Mouse (Mus musculus): ENCODE data around the gene Tnrc18.

The Tnrc18 gene

DNA sequence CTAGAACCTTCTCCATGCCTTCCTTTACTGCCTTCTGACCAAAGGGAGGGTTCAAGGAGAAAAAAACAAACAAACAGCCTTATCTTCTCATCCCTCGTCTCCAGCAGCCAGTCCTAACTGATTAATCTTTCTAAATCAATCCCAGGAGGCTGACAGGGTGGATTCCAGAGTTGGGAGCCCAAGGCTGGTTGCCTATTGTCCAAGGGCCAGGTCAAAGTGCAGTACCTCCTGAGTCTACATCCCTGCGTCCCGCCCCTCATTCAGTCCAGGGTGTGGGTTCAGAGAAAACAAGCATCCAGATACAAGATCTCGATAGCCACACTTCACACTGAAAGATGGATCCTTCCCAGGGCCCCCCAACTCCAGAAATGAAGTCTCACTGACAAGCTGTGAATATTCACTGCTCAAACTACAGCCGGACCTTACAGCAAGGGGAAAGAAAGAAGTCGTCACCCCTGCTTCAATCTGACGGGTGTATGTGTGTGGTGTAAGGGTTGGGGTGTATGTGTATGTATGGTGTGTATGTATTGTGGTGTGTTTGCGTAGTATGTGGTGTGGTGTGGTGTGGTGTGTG is 5.5 kb downstream of the Tnrc18 start:
- DNase-seq (ENCODE audit: extremely low spot score, low spot score) = peak; percentile 27

DNA sequence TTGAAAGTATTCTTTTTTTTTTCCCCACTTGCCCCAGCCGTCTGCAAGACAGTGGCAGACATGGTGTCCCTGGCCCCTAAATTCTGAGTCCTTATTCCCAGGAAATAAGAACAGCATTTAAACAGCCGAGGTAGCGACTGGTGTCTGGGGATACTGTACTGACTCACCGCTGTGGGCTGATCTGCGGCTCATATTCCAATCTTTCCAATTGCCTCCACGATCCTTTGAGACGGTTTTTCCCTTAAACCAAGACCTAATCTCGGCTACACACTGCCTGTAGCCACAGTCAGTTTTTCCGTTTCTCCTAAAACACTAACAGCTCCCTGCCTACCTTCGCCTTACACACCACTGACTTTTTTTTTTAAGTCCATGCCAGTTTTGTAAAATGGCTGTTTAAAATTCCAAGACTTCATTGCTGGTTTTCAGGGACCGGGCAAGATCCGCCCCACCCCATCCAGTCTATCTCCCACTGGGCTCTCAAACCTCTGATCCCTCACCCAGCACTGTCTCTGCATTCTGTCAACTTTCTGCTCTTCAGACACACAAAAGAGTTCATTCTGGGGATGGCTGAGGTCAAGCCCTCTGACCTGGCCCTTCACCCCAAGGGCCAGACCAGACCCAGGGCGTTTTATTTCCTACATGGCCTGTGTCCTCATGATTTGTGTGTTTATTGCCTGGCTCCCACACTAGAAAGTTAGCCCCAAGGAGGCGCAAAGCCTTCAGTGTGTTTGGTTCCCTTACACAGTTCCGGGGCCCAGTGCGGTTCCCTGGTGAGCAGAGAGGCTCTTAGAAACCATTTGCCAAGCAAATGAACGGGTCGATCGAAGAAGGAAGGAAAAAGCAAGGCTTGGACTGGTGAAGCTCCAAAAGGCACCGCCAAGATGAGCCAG is 6.5 kb downstream of the Tnrc18 start:
- DNase-seq (ENCODE audit: extremely low spot score, low spot score) = peak; percentile 69

DNA sequence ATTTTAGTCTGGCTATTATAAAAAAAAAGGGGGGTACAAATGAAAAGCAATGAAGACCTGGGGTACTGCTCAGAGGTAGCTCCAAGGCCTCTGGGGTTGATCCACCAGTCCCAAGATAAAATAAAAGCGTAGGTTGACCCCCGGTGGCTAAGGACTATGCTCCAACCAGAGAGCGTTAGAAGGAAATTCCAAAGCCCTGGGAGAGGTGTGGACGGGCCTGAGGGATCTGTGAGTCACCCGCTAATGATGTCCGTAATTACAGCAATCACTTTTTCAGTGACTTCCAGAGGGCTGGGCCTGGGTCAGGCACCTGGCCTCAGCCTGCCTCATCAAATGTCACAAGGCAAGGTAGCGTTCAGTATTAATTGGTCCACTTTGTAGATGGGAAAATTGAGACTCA is 9.8 kb downstream of the Tnrc18 start:
- DNase-seq (ENCODE audit: extremely low spot score, low spot score) = no peak

DNA sequence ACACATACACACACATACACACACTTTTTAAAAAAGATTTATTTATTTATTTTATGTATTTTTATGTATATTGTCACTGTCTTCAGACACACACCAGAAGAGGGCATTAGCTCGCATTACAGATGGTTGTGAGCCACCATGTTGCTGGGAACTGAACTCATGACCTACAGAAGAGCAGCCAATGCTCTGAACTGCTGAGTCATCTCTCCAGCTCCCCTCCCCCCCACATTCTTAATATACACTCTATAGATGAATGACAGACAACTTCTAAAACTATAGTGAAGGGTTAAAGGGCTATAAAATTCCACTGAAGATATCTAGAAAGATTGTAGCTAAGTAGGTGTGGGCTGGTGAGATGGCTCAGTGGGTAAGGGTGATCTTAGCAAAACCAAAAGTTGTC is 13.7 kb downstream of the Tnrc18 start:
- DNase-seq (ENCODE audit: extremely low spot score, low spot score) = no peak

DNA sequence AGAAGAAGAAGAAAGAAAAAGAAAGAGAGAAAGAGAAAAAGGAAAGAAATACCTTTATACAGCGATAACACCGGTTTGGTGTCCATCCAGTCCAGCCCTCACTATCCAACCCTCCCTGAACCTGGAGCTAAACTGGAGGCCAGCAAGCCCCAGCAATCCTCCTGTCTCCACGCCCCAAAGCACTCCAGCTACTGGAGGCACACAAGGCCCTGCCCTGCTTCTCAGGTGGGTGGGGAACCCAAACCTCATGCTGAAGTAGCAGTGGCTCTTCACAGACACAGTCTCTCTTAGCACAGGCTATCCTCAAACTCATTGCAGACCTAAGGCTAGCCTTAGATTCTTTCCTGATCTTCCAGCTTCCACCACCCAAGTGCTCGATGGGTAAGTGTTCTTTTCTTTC is 14.6 kb downstream of the Tnrc18 start:
- DNase-seq (ENCODE audit: extremely low spot score, low spot score) = no peak

DNA sequence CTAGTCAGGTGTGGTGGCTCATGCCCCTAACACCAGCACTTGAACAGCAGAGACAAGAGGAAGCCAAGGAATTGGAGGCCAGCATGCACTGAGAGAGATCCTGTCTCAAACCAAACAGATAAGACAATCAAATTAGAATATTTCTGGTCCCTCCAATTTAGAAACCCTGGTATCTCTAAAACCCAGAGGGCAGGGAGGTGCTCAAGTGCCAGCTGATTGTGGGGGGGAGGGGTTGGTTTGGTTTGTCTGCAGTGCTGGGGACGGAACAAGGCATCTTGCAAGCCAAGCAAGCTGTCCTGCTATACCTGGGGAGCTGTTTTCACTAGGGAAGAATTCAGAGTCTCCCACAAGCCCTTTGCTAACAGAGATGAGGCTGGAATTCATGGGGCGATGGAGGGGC is 15.5 kb downstream of the Tnrc18 start:
- DNase-seq (ENCODE audit: extremely low spot score, low spot score) = no peak

DNA sequence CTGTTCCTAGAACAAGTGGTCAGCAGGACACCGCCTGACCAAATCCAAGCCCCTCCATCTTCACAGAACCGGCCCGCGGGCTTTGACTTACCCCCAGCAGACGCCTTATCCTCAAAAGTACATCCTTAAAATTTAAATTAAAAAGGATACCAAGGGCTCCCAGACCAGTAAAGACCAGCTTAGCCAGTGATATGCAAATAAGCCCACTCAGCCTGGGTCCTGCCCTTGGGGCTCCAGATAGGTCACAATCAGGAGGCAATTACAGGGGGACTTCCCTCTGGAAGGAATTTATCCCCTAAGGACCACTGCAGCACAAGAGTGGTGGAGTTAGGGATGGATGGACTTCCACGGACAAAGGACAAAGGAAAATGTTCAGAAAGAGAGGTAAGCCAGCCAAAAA is 16.8 kb downstream of the Tnrc18 start:
- DNase-seq (ENCODE audit: extremely low spot score, low spot score) = no peak

DNA sequence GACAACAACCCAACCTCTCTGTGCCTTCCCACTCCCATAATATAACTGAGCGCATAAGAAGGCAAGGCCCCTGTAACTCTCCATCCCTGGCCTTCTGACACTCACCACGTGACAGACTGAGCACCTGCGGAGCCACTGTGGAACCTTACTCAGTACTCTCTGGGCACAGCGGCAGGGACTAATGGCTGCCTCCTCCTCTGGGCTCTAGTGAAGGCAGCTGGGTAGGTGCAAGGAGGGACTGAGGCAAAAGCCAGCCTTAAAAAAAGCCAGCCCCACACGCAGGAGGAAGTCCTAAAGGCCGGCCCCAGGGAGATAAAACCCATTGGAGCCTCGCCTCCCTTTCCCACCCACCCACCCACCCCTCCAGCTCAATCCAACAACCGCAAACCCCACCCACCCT is 17.3 kb downstream of the Tnrc18 start:
- no peak for DNase-seq (ENCODE audit: extremely low spot score, low spot score)

DNA sequence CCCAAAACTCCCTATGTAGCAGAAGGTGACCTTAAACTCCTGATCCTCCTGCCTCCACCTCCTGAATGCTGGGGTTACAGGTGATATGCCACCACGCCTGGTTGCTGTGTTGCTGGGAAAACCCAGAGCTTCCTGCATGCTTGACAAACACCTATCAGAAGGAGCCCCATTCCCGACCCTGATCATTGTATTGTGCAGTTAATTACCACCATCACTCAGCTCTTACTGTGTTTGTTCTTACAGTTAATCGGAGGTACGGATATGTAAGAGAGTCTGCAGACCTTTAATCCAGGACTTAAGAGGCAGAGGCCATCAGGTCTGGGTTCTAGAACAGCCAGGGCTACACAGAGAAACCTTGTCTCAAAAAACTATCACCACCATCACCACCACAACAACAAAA is 18.2 kb downstream of the Tnrc18 start:
- no peak for DNase-seq (ENCODE audit: extremely low spot score, low spot score)

DNA sequence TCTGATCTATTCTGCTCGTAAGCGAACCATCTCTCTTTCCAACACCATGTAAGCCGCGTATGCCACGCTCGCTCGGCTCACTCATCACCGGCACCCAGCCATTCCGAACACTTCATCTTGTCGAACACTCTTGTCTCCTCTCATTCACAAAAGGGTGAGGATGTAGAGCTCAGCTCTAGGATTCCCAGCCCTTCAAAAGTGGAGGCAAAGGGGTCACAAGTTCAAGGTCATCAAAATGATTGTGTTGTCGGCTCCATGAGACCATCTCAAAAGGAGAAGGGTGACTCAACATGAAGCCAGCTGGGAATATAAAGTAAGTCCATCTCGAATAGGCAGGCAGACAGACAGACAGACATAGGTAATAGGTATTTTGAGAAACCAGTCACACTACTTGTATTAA is 19.3 kb downstream of the Tnrc18 start:
- DNase-seq (ENCODE audit: extremely low spot score, low spot score) = no peak

DNA sequence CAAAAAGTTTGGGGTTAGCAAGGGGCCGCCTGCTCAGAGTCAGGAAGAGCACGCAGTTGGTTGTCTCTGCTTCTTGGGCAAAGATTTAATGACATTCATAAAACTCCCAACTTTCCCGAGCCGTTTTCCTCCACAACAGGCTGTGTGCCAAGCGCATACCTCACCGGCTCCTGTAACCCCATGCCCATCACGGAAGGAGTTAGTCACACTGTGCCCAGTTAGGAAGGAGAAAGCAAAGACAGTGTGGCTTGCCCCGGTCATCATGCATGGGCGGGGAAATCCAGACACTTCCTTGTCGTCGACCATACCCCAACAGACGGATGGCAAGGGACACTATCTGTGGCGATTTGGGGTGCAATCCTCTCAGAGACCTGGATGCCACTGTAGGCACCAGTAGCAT is 19.8 kb downstream of the Tnrc18 start:
- no peak for DNase-seq (ENCODE audit: extremely low spot score, low spot score)

DNA sequence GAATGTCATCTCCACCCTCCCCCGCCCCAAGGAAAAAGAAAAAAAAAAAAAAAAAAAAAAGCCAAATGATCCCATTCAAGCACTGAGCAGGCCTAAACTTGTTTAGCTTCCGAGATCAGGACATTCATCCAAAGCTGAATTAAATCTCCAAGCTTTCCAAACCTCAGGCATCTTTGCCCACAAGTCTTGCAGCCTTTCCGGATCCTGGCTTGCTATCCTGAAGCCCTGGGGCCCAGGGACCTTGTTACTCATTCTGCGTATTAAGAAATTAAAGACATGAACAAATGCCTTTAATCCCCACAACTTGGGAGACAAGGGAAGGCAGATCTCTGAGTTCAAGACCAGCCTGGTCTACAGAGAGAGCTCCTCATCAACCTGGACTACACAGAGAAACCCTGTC is 20.5 kb downstream of the Tnrc18 start:
- DNase-seq (ENCODE audit: extremely low spot score, low spot score) = no peak

DNA sequence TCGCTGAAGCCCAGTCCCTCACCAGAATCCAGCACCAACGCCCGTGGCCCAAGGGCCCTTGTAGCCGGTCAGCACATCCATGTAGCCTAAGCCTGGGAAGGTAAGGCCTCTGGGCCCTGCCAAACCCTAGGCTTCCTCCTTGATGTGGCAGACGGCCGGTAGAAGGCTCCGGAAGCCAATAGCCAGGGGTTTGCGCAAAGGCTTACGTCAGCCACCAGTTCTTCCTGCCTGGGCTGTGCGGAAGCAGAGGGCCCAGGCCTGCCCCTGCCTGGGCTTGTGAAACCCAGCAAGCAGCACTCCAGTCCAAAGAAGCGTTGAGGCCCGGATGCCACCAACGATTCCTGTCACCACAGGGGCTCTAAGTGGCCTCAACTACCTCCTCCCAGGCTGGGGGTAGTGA is 22.9 kb downstream of the Tnrc18 start:
- no peak for DNase-seq (ENCODE audit: extremely low spot score, low spot score)

DNA sequence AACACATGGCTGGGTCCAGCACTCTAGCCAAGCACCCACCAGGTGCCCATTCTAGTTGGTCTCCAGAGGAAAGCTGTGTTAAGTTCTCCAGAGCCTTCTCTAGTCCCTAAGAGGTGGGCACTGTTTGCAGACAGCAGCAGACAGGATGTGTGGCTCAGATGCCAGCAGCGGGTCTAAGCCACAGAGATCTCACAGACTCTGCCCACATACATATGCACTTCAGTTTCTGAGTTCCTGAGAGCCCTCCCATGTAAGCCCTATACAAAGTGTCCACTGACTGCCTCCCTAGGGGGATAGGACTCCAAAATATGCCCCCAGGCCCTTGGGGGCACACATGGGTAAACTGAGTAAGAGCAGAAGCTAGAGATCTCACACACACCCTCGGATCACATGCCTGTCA is 23.3 kb downstream of the Tnrc18 start:
- no peak for DNase-seq (ENCODE audit: extremely low spot score, low spot score)

DNA sequence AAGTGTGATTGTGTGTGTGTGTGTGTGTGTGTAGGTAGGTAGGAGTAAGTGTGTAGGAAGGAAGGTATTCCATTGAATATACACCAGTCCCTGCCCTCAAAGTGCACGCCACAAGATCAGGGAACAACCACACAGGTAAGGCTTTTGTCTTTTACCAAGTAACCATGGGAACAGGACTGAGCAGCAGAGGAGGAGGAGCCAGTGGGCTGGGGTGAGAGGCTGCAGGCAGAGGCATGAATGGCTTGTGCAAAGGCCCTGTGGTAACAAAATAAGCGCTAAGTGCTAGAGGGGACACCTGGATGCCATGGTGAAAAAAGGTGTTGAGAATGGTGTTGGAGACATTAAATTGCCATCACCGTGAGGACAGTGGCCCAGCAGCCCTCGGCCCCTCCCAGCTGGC is 24.9 kb downstream of the Tnrc18 start:
- DNase-seq (ENCODE audit: extremely low spot score, low spot score) = no peak

DNA sequence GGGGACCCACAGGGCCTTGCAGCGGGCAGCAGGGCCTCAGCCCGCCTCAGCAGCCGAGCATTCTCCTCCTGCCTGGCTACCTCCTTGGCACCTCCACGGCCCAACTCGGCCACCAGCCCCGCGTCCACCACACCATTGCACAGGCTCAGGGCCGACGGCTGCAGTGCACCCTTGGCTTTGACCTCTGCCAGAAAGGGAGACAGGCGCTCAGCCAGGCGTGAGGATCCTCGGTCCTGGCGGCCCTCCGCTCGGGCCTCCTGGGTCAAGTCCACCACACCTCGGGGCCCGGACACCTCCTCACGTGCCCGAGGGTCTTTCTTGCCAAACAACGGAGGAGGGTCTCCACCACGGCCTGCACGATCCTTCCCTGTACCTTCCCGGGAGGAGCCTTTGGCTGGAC is 29.2 kb downstream of the Tnrc18 start:
- no peak for DNase-seq (ENCODE audit: extremely low spot score, low spot score)

DNA sequence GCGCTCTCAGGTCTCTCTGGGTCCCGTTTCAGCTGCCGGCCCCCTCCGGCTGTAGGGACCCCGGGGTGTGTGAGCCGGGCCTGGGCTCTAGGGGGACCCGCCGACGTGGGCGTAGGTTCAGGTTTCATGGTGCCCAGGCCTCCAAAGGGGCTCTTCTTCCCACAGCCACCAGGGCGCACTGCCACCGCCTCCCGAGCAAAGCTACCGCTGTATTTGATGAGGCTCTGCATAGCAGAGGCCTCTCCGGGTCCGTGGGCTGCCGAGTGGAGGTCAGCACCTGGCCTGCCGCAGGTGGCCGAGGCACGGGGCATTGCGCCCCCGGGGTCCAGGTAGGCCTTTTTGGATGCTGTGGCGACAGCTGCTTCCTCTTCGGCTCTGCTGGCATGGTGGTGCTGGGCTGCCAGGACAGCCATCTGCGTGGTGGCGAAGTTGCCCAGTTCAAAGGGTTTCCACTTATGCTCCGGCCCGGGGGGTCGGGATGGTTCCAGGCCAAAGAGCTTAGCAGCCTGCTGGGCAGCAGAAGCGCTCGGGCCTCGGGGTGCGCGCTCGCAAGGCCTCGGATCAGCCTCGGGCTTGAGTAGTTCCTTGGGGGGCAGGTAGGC is 30.1 kb downstream of the Tnrc18 start:
- DNase-seq (ENCODE audit: extremely low spot score, low spot score) = no peak

DNA sequence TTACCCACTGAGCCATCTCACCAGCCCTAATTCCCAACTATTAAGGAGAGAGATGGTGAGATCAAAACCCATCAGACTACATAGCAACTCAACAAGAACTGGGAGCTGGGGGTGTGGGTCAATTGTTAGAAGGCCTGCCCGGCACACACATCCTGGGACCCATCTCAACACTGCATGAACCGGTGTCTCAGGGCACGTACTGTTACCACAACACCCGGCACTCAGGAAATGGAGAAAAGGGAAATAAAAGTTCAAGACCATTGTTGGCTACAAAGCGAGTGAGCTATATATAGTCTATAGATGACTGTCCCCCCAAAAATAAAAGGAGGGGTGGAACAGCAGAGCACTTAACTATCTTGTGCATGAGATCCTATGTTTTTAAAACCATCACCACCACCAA is 30.8 kb downstream of the Tnrc18 start:
- DNase-seq (ENCODE audit: extremely low spot score, low spot score) = no peak

DNA sequence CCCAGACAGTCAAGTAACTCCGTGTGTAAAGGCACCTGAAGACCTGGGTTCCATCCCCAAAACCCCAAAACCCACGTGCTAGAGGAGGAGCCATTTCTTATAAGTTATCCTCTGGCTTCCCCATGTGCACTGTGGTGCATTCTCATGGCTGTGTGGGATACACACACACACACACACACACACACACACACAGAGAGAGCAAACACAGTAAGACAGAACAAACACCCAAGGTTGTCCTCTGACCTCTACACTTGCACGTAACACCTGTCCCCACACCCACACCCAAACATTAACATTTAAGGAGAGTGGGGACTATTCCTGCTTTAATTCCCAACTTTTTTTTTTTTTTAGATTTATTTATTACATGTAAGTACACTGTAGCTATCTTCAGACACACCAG is 31.2 kb downstream of the Tnrc18 start:
- DNase-seq (ENCODE audit: extremely low spot score, low spot score) = no peak

DNA sequence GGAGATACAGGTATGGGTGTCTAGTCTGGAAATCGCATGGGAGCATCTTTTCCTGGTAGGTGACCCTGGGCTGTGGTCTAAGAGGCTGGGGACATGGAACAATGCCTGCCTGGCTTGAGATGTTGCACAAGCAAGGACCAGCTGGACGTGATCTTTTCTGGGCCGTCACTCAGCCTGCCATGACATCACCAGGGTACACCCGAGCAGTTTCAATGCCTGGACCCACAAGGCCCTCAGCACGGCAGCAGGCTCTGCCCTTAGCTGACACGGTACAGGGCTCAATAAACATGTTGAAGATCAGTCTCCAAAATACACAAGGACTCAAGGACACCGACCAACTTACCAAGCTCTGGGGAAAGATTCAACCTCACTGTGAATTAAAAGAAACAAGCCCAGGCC is 34.3 kb downstream of the Tnrc18 start:
- no peak for DNase-seq (ENCODE audit: extremely low spot score, low spot score)

DNA sequence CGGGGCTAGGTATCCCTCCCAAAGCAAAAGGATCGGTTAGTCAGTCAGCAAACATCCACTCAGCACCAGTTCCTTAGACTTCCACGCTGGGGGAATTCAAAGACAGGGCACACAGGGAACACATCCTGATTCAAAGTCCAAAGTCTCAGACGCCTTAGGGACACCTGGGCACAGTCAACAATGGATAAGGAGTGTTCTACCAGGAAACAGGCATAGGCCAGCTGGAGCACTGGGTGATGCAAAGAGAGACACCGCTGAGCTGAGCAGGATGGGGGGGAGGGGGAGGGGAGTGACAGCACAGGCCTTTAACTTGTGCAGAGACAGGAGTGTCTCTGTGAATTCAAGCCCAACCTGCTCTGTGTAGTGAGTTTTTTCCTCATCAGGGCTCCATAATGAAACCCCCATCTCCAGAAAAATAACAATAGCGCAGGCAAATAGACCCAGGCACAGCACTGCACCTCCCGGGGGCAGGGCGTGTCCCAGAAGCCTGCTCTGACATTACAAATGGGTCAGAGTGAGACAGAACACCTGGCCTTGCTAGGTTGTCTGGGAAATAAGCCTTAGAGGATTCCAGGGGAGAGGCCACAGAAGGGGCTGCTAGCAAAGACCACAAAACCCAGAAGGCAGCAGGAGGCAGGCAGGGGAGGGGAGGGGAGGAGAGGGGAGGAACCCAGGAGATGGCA is 34.9 kb downstream of the Tnrc18 start:
- DNase-seq (ENCODE audit: extremely low spot score, low spot score) = no peak

DNA sequence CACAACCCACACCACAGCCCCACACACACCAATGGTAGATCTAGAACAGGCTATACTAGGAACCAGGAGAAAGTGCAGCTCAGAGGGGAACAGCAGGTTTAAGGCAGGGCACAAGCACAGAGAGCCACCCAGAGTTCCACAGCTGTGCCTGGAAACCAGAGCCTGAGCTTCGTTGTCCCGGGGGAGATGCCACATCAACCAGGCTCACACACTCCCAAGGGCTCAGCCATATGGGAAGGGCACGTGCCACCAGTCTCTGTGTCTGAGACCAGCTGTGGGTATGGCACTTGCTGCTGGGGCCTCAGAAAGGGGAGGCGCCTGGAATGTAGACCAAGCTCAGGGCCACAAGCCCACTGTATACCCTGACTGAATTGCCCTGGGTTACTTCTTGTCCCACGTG is 36.9 kb downstream of the Tnrc18 start:
- DNase-seq (ENCODE audit: extremely low spot score, low spot score) = no peak
